Mouse (Mus musculus) layer of hippocampus, adult 2 months (tissue): ENCODE results near the gene Efcab12. TPM values are rescaled to one million over a fixed set of nuclear protein-coding genes. Genes with fewer than 3 reads are reported as not detected.
A peak's percentile ranks its signal among the peaks of the same experiment; 100 is the strongest.
"Not testable (repeated sequence)": the region's sequence is repeated elsewhere in the genome, so short reads cannot be mapped to it uniquely, and the experiment has no call there.

Experiments used
- DNase-seq, 2 experiments: peaks; one replicate each; pipeline ENCODE4 v3.0.0; 2022; ENCODE audit warnings: low spot score in 2 of 2
- H3K27ac ChIP-seq: fragments of 200-600 bp; 2 replicates; pipeline ENCODE4 v1.8.1; 2022
- H3K4me3 ChIP-seq: fragments of 200-600 bp; 2 replicates; pipeline ENCODE4 v1.8.1; 2022; ENCODE audit warnings: mild to moderate bottlenecking
- CTCF ChIP-seq: fragments of 200-600 bp; conservative IDR thresholded peaks from 2 replicates; pipeline ENCODE4 v1.8.1; 2022; ENCODE audit warnings: antibody characterized with exemption, mild to moderate bottlenecking, moderate library complexity
- total RNA-seq, 2 experiments: library from RNA; stranded (reverse); gene quantifications; 2 replicates each; pipeline ENCODE4 v1.2.3; 2021

The Efcab12 gene
- total RNA-seq, 2 experiments from 2014 or later = 3.9 to 4.5 TPM

DNA sequence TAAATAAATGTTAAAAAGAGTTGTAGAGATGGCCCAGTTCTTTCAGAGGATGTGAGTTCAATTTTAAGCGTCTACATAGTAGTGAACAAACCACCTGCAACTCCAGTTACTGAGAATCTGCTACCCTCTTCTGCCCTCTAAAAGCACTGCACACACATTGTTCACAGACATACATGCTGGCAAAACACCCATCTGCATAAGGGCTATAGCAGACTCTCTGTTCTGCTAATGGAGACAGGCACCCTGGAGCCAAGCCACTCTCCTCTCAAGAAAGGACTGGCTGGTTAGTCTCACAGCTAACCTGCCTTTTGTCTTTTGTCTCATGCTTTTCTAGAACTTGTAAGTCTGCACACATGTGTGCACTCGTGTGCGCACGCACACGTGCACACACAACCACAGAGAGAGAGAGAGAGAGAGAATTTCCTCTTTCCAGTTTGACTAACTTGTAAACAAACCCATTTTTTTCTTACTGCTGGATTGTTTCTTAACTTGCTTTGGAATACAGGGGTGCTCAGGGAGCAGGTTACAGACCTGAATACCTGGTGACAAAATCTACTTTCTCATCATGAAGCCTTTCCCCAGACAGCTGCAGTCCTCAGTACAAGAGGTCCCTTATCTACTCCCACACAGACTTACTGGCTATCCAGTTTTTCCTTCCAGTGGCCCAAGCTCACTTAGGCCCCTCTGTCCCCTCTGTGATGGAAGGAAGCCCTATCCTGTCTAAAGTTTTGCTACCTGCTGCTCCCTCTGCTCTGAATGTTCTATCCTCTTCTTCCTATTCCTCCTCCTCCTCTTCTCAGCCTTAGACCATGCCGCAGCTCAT, 7.2 kb downstream of the Efcab12 start:
- Histone ChIP-seq H3K27ac (no peak overlapping the region), H3K4me3 (no peak overlapping the region)
- DNase-seq = no peak
- no peak for TF ChIP-seq CTCF

DNA sequence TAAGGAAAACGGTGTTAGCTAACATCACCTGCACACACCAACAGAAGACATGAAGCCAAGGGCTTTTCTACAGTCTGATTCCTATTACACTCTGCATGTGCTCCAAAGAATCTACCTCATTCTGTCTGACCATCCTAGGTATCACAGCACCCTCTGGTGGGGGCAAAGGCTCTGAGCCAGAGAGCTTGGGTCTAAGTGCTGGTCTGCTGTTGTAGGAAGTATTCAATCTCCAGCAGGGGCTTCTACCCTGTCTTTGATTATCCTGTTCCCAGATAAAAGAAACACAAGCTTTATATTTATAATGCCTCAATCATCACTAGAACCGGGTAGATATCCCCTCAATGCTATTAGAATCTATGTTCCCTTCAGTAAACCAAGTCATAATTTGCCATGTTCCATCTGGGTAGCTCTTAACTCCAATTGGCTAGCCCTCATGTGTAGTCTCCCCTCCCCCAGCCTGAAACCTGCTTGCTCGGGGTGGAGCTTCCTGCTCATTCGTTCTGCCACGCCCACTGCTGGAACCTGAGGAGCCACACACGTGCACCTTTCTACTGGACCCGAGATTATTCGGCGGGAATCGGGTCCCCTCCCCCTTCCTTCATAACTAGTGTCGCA, 14.3 kb downstream of the Efcab12 start:
- not testable (repeated sequence) for H3K4me3 ChIP-seq, H3K27ac ChIP-seq, DNase-seq
- peak; percentile 66 for TF ChIP-seq CTCF

GRCm38 (mm10) chr6:115821216-115821993, 16.8 kb downstream of the Efcab12 start:
- TF ChIP-seq CTCF = no peak
- no peak for DNase-seq
- Histone ChIP-seq H3K4me3 (no peak overlapping the region), H3K27ac (no peak overlapping the region)

DNA sequence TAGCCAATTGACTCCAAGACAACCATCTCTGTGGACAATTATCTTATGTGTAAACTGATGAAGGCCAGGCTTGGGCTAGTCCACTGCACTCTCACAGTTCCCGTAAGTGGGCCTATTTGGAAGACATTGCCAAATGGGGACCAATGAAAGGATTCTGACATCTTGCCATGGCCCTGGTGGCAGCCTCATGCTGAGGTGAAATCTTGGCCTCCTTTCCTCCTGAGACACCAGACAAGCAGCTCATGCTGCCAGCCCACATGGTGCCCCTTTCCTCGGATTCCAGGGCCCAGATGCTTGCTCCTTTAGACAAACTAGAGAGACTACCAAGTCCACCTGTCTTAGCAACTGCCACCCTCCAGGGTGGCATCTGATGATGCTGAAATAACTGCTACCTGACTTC, 20.1 kb downstream of the Efcab12 start:
- Histone ChIP-seq H3K27ac (no peak overlapping the region), H3K4me3 (no peak overlapping the region)
- no peak for DNase-seq
- TF ChIP-seq CTCF = no peak

- DNase-seq = no peak
- Histone ChIP-seq H3K4me3 (no peak overlapping the region), H3K27ac (no peak overlapping the region)
- no peak for TF ChIP-seq CTCF
These were observed 23.2 kb downstream of the Efcab12 start for GRCm38 (mm10) chr6:115815041-115815440.

GRCm38 (mm10) chr6:115814104-115814503, 24.1 kb downstream of the Efcab12 start:
- peak; percentile 30 to 51 for DNase-seq
- TF ChIP-seq CTCF = peak; percentile 84
- H3K27ac ChIP-seq = no peak overlapping the region
- H3K4me3 ChIP-seq = no peak overlapping the region

- DNase-seq = no peak
- Histone ChIP-seq H3K27ac (no peak overlapping the region), H3K4me3 (no peak overlapping the region)
- no peak for TF ChIP-seq CTCF
These were observed 26.6 kb downstream of the Efcab12 start for GRCm38 (mm10) chr6:115811606-115812005.

- DNase-seq = peak; percentile 86
- H3K4me3 ChIP-seq = peak within 1 kb of the TSS; percentile 95
- peak within 1 kb of the TSS; percentile 99 for H3K27ac ChIP-seq
- TF ChIP-seq CTCF = peak; percentile 80
These were observed 29.6 kb downstream of the Efcab12 start, which contains the start of gene Rpl32 for GRCm38 (mm10) chr6:115808488-115809231. Rpl32 (minus strand) TSS chr6:115808747.

GRCm38 (mm10) chr6:115808196-115808487, 30.1 kb downstream of the Efcab12 start:
- H3K27ac ChIP-seq = peak overlapping the region; percentile 99
- TF ChIP-seq CTCF = no peak
- no peak for DNase-seq
- H3K4me3 ChIP-seq = peak overlapping the region; percentile 95

DNA sequence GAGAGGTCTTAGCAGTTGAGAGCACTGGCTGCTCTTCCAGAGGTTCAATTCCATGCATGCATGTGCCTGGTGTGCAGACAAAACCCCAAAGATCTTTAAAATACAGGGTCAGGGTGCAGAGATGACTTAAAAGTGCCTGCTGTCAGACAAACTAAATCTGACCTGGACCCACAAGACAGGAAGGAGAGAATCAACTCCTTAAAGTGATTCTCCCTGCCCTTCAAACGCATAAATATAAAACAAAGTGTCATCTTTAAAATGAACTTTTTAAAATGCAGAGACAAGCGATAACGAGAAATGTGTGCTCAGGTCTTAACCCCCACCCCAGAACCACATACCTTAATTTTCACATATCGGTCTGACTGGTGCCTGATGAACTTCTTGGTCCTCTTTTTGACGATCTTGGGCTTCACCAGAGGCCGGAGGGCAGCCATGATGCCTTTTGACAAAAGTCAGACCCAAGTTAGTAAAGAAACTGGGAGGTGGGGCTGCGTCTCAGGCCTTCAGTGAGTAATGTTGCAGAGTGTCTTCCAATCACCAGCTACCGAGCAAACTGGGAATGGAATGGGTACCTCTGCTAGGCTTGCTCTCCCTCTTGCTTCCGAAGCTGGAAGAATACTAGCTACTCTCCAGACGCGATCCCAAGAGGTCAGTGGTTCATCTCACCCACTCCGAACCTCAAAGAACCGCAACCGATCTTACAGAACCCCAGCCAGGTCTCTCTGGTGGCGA, 30.6 kb downstream of the Efcab12 start:
- TF ChIP-seq CTCF = no peak
- H3K4me3 ChIP-seq = peak overlapping the region; percentile 95
- DNase-seq = no peak
- peak overlapping the region; percentile 99 for H3K27ac ChIP-seq

DNA sequence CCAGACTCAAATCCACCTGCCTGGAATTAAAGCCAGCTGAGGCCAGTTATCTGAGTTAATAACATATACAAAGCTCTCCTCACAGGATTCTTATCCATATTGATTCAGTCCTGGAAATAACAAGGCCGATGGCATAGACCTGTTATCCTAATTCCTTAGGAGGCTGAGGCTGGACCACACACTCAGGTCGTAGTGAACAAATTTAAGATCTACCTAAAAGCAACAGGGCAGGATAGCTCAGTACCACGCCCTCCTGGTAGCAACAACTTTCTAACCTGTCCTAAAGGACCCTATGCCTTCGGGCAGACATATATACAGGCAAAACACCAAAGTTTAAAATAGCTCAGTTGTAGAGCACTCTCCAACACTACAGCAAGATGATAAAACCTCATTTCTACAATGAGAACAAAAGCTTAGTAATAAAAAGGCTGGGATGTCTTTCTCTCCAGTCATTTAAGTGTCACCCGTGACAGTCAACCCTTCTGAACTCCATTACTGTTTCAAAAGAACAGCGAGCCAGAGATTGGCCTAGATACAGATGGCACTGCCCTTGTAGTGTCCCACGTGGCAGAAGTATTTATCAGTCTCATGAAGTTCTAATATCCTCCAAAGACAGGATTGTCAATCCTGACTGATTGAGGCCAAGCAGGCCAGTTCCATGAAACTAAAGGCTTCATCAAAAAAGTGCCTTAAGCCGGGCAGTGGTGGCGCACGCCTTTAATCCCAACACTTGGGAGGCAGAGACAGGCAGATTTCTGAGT, 33.6 kb downstream of the Efcab12 start:
- DNase-seq = no peak
- Histone ChIP-seq H3K4me3 (no peak overlapping the region), H3K27ac (no peak overlapping the region)
- no peak for TF ChIP-seq CTCF
